Mouse (Mus musculus) spleen, adult 12 weeks (tissue): ENCODE results near the gene Olfr18.
"Not testable (repeated sequence)": the region's sequence is repeated elsewhere in the genome, so short reads cannot be mapped to it uniquely, and the experiment has no call there.

Experiments
- DNase-seq: peaks from one replicate; pipeline ENCODE4 v3.0.0; 2022; ENCODE audit warnings: low spot score

Olfr18 gene

GRCm38 (mm10) chr9:20335994-20336393 lies at the start of gene Olfr18:
Gene Olfr18, minus strand, starts transcription at chr9:20336094.
- no peak for DNase-seq

GRCm38 (mm10) chr9:20385343-20385703 lies 49.4 kb upstream of the Olfr18 start:
- DNase-seq: no peak

GRCm38 (mm10) chr9:20384532-20385342 lies 48.8 kb upstream of the Olfr18 start, which contains the start of gene Zfp560:
Gene Zfp560, minus strand, starts transcription at chr9:20385177.
- DNase-seq: peak; percentile 85

GRCm38 (mm10) chr9:20383659-20384058 lies 47.8 kb upstream of the Olfr18 start:
- no peak for DNase-seq

GRCm38 (mm10) chr9:20374712-20375111 lies 38.8 kb upstream of the Olfr18 start:
- DNase-seq: no peak

GRCm38 (mm10) chr9:20367311-20367710 lies 31.4 kb upstream of the Olfr18 start:
- no peak for DNase-seq

DNA sequence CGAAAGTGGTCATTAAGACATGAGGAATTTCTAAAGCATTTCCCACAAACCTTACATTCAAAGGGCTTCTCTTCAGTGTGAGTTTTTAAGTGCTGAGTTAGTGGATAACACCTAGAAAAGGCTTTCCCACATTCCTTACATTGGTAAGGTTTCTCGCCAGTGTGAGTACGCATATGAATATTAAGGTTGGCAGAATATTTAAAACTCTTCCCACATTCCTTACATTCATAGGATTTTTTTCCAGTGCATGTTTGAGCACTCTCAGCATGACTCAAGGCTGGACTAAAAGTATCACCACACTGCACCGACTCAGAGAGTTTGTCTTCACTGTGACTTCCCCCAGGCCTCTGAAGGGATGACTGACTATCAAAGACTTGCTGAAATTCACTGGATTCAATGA lies 12.6 kb upstream of the Olfr18 start:
- DNase-seq: no peak

DNA sequence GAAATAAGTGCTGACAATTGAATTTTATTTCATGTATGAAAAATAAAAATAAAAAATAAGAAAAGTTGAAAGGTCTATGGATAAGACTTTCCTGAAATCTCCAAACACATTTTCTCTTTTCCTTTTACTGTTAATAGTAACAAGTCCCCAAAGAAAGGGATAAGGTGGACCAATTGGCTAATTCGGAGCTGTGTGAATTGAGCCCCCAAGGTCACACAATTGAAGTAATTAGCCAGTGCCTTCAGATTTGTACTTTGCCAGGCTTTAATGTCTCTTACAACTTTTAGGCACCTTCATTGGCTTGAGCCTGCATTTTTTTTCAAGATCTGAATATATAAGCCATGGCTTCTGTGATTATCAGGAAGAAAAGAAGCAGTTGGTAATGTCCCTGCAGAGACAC lies 37.7 kb downstream of the Olfr18 start, which contains the start of gene Olfr873:
Gene Olfr873, plus strand, starts transcription at position 301 of the 400 bp plus-strand sequence.
- no peak for DNase-seq

- not testable (repeated sequence) for DNase-seq
Measured at GRCm38 (mm10) chr9:20295562-20295961, 40.3 kb downstream of the Olfr18 start.

DNA sequence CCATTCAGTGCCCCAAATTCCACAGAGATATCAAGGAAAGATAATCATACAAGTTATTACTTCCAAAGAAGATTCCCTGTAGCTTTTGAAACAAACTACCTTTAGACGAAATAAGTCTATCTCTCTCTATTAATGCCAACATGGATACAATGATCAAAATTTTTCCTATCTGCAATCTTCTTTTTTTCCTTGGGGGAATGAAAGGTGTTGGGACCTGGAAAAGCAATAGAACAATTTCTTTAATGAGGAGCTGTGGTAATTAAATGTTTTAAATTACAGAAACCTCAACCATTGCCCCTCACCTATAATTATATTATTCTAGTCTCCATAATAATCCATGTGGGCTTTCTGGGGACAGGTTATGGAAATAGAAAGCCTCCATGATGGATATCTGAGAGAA lies 53.8 kb downstream of the Olfr18 start, which contains the start of gene Olfr39:
Gene Olfr39, plus strand, starts transcription at position 301 of the 400 bp plus-strand sequence.
- no peak for DNase-seq
